Mouse (Mus musculus): ENCODE data around the gene Zmym4. TPM values are rescaled to one million over a fixed set of nuclear protein-coding genes. Genes with fewer than 3 reads are reported as not detected.
A peak's percentile ranks its signal among the peaks of the same experiment; 100 is the strongest.
"Not testable (repeated sequence)": the region's sequence is repeated elsewhere in the genome, so short reads cannot be mapped to it uniquely, and the experiment has no call there.

Gene Zmym4
- polyA plus RNA-seq, 1 experiment, result 0.03 TPM

DNA sequence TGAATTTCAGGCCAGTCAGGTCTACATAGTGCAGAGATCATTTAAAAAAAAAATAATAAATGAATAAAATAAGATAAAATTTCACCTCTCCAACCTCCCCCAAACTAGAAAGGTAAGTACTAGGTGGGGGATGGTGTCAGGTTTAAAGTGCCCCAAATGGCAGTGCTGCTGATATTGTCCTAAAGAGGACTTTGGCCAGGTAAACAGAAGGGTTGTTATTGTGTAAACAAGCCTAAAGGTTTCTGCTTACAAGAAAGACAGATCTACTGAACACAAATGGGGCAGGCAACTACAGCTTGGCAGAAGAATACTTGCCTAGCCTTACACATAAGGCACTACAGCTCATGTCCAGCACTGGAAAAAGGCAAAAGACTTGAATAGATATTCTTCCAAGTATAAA lies 22.6 kb upstream of the Zmym4 start:
- Histone ChIP-seq H3K9me3 (ENCODE audit: control insufficient read depth, low read length) (no peaks in the 10 kb centered on the region), H3K27me3 (ENCODE audit: control insufficient read depth) (no peaks in the 10 kb centered on the region), H3K4me3 (replicated peaks) (no peak overlapping the region), H3K4me1 (ENCODE audit: control insufficient read depth) (no peaks in the 10 kb centered on the region), H3K36me3 (ENCODE audit: control insufficient read depth) (no peaks in the 10 kb centered on the region)
- TF ChIP-seq GATA1 (IDR thresholded peaks at IDR 0.05; ENCODE audit: low read length), result no peak
- no peak for TF ChIP-seq TAL1 (IDR thresholded peaks at IDR 0.05; ENCODE audit: low read length)

DNA sequence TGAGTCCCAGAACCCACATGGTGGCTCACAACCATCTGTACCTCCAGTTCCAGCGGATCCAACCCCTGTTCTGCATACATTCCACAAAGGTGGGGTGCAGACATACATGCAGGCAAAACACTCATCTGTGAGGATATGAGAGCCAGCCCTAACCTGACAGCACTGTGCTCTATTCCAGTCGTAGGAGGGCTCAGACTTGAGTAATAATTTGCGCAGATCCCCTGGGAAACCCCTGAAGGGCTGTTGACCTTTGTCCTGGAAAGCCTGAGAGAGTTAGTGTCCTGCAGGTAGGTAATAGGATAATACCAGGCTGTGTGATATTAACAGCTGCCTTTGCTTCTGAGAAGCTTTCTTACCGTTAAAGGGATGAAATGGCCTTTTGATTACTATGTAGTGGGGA lies 20.6 kb upstream of the Zmym4 start:
- Histone ChIP-seq H3K36me3 (ENCODE audit: control insufficient read depth) (no peaks in the 10 kb centered on the region), H3K4me3 (replicated peaks) (no peak overlapping the region), H3K9me3 (ENCODE audit: control insufficient read depth, low read length) (no peaks in the 10 kb centered on the region), H3K4me1 (ENCODE audit: control insufficient read depth) (no peaks in the 10 kb centered on the region), H3K27me3 (ENCODE audit: control insufficient read depth) (no peaks in the 10 kb centered on the region)
- TF ChIP-seq GATA1 (IDR thresholded peaks at IDR 0.05; ENCODE audit: low read length) (no peak), TAL1 (IDR thresholded peaks at IDR 0.05; ENCODE audit: low read length) (no peak)

DNA sequence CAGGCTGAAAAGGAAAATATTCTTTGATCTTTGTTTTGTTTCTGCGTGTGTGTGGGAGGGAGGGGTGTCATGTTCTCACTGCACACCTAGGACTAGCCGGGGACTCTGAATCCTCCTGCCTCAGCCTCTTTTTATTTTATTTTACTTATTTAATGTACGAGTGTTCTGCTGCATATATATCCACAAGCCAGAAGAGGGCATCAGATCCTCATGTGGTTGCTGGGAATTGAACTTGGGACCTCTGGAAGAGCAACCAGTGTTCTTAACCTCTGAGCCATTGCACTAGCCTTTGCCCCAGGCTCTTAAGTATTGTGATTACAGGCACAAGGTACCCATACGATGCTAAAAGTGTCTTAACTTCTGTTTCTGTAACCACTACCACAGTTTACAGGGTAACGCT lies 18.8 kb upstream of the Zmym4 start:
- Histone ChIP-seq H3K27me3 (ENCODE audit: control insufficient read depth) (no peaks in the 10 kb centered on the region), H3K4me1 (ENCODE audit: control insufficient read depth) (no peaks in the 10 kb centered on the region), H3K9me3 (ENCODE audit: control insufficient read depth, low read length) (no peaks in the 10 kb centered on the region), H3K36me3 (ENCODE audit: control insufficient read depth) (no peaks in the 10 kb centered on the region), H3K4me3 (replicated peaks) (no peak overlapping the region)
- TF ChIP-seq GATA1 (IDR thresholded peaks at IDR 0.05; ENCODE audit: low read length) (no peak), TAL1 (IDR thresholded peaks at IDR 0.05; ENCODE audit: low read length) (no peak)

DNA sequence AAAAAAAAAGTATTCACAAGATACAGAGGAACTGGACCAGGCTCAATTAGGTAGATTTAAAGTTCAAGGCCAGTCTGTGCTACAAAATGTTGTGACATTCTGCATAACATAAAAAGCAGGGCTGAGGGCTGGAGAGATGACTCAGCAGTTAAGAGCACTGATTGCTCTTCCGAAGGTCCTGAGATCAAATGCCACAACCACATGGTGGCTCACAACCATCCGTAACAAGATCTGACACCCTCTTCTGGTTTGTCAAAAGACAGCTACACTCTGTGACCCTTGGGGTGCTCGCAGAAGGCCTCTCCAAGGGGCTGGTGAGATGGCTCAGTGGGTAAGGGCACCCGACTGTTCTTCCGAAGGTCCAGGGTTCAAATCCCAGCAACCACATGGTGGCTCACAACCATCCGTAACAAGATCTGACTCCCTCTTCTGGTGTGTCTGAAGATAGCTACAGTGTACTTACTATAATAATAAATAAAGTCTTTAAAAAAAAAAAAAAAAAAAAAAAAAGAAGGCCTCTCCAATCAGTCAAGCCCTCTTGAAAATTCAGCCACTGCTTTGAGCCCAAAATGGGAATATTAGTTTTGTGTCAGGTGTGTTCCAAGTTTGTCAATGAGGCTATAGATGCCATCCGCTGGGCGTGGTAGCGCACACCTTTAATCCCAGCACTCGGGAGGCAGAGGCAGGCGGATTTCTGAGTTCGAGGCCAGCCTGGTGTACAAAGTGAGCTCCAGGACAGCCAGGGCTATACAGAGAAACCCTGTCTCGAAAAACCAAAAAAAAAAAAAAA lies 16.0 kb upstream of the Zmym4 start:
- not testable (repeated sequence) for H3K36me3 ChIP-seq (ENCODE audit: control insufficient read depth); H3K4me1 ChIP-seq (ENCODE audit: control insufficient read depth); H3K9me3 ChIP-seq (ENCODE audit: control insufficient read depth, low read length); H3K4me3 ChIP-seq (replicated peaks); H3K27me3 ChIP-seq (ENCODE audit: control insufficient read depth)

DNA sequence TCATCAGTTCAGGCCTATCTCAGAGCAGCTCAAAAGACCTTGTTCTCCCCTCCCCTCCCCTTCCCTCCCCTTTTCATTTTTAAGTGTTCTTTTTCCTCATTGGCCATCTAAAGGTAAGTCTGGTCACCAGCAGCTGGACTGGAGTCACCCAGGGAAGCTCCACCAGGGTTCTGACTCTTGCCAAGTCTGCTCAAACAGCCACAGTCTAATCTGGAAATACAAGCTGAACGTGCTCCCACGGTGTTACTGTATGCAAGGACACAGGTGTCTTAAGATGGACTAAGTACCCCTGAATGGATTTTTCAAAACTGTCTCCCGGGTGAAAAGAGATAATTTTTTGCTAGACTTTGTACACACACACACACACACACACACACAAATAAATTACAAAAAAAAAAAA lies 15.4 kb upstream of the Zmym4 start:
- Histone ChIP-seq H3K36me3 (ENCODE audit: control insufficient read depth) (no peaks in the 10 kb centered on the region), H3K9me3 (ENCODE audit: control insufficient read depth, low read length) (no peaks in the 10 kb centered on the region), H3K4me1 (ENCODE audit: control insufficient read depth) (no peaks in the 10 kb centered on the region), H3K4me3 (replicated peaks) (no peak overlapping the region), H3K27me3 (ENCODE audit: control insufficient read depth) (no peaks in the 10 kb centered on the region)
- no peak for TF ChIP-seq GATA1 (IDR thresholded peaks at IDR 0.05; ENCODE audit: low read length)
- TF ChIP-seq TAL1 (IDR thresholded peaks at IDR 0.05; ENCODE audit: low read length), result no peak

DNA sequence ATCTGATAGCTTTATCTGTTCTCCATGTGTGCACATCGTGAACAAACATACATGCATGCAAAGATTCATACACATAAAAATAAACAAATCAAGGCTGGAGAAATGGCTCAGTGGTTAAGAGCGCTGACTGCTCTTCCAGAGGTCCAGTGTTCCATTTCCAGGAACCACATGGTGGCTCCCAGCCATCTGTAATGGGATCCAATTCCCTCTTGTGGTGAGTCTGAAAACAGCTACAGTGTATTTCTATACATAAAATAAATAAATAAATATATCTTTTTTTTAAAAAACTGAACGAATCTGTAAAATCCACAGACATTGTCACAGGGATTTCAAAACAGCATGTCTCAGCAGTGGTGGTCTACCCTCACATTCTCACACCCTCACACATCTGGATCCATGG lies 10.8 kb upstream of the Zmym4 start:
- H3K27me3 ChIP-seq (ENCODE audit: control insufficient read depth), result no peaks in the 10 kb centered on the region
- H3K9me3 ChIP-seq (ENCODE audit: control insufficient read depth, low read length), result no peaks in the 10 kb centered on the region
- H3K36me3 ChIP-seq (ENCODE audit: control insufficient read depth), result no peaks in the 10 kb centered on the region
- TF ChIP-seq GATA1 (IDR thresholded peaks at IDR 0.05; ENCODE audit: low read length), result no peak
- TF ChIP-seq TAL1 (IDR thresholded peaks at IDR 0.05; ENCODE audit: low read length), result no peak
- no peak overlapping the region for H3K4me3 ChIP-seq (replicated peaks)
- no peaks in the 10 kb centered on the region for H3K4me1 ChIP-seq (ENCODE audit: control insufficient read depth)

DNA sequence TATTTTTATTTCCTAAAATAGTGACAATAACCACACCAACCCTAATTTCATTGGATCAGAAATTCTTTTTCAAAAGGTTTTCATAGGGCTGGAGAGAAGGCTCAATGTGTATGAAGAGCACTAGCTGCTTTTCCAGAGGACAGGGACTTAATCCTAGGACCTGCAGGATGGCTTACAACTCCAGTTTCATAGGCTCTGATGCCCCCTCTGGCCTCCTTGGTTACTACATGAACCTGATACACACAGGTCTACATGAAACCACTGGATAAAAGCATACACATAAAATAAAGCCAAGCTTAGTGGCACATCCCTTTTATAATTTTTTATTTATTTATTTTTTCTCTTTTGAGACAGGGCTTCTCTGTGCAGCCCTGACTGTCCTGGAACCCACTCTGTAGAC lies 9.5 kb upstream of the Zmym4 start:
- H3K27me3 ChIP-seq (ENCODE audit: control insufficient read depth), result 0 out of 2 replicates have a peak, but pooled peaks cover under 1% of the 10 kb centered on the region
- H3K4me1 ChIP-seq (ENCODE audit: control insufficient read depth), result no peaks in the 10 kb centered on the region
- H3K4me3 ChIP-seq (replicated peaks), result no peak overlapping the region
- H3K36me3 ChIP-seq (ENCODE audit: control insufficient read depth), result no peaks in the 10 kb centered on the region
- H3K9me3 ChIP-seq (ENCODE audit: control insufficient read depth, low read length), result no peaks in the 10 kb centered on the region
- TF ChIP-seq TAL1 (IDR thresholded peaks at IDR 0.05; ENCODE audit: low read length) (no peak), GATA1 (IDR thresholded peaks at IDR 0.05; ENCODE audit: low read length) (no peak)

DNA sequence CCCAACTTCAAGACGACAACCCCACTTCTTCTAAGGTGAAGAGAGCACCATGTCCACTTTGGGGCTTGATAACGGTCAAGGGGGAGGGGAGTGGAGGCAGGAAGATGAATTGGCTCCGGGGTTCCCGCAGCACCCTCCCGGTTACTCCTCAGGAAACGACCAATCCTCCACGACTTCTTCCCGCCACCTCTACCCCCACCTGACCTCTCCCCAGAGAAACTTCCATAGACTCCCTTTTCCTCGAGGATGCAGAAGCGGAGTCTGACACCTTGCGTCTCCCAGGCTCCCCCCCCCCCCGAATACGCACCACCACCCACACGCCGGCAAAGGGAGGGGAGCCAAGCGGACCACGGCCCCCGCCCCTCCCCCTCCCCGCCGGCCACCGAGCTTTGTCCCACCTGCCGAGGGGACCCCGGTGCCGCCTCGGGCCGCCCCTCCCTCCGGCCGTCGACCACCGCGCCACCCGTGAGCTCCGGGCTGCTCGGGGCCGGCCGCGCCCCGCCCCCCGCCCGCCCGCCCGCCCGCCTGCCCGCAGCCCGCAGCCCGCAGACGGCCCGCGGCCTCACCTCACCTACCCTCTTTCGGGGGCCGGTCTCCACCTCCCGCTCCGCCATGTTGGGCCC lies 583 bp downstream of the Zmym4 start:
- no peaks in the 10 kb centered on the region for H3K9me3 ChIP-seq (ENCODE audit: control insufficient read depth, low read length)
- peak overlapping the region; percentile 86 for H3K4me3 ChIP-seq (replicated peaks)
- H3K36me3 ChIP-seq (ENCODE audit: control insufficient read depth), result no peaks in the 10 kb centered on the region
- TF ChIP-seq GATA1 (IDR thresholded peaks at IDR 0.05; ENCODE audit: low read length) (no peak), TAL1 (IDR thresholded peaks at IDR 0.05; ENCODE audit: low read length) (no peak)
- peaks cover 2% of the 10 kb centered on the region; the same call in 1 of the 2 replicates for H3K27me3 ChIP-seq (ENCODE audit: control insufficient read depth)
- peaks cover 20% of the 10 kb centered on the region for H3K4me1 ChIP-seq (ENCODE audit: control insufficient read depth)

DNA sequence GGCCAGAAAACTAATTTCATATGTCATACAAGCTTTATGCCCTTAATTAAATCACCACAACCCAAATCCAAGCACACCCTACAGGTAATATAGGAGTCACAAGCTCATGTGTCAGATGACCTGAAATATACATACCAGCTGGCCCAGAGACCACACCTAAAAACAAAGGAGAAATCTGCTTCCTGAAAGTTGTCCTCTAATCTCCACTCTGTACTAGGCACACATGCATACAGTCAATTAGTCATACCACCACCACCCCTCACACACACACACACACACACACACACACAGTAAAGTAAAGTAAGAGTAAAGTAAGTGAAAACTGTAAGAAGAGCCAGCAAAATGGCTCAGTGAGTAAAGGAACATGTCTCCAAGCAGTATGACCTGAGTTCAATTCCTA lies 9.3 kb downstream of the Zmym4 start:
- no peak for TF ChIP-seq GATA1 (IDR thresholded peaks at IDR 0.05; ENCODE audit: low read length)
- TF ChIP-seq TAL1 (IDR thresholded peaks at IDR 0.05; ENCODE audit: low read length), result no peak
- Histone ChIP-seq H3K4me1 (ENCODE audit: control insufficient read depth) (peaks cover 2% of the 10 kb centered on the region; the same call in 1 of the 2 replicates), H3K4me3 (replicated peaks) (no peak overlapping the region), H3K36me3 (ENCODE audit: control insufficient read depth) (peaks cover 5% of the 10 kb centered on the region), H3K27me3 (ENCODE audit: control insufficient read depth) (no peaks in the 10 kb centered on the region), H3K9me3 (ENCODE audit: control insufficient read depth, low read length) (no peaks in the 10 kb centered on the region)

Data from erythroblast, embryonic 14.5 days (primary cell).